Mouse (Mus musculus): ENCODE results near the gene Slc22a22.

- TF ChIP-seq CTCF (conservative IDR thresholded peaks at IDR 0.05; ENCODE audit: insufficient read depth, insufficient read length, low read depth, low read length) = no peak
- no peak for TF ChIP-seq POLR2A (IDR thresholded peaks at IDR 0.05; ENCODE audit: low read depth, low read length)
Observed at GRCm38 (mm10) chr15:57496106-57496505, 18.7 kb upstream of the Slc22a22 start.
